Mouse (Mus musculus) lung, embryonic 15.5 days (tissue): ENCODE measurements at regions not wholly inside any gene's neighbourhood (a gene's known extent, or its start where the extent isn't known, plus 50 kb on each side); places are given as distances from the start of the nearest gene placed in this dataset.
"Not testable (repeated sequence)": the region's sequence is repeated elsewhere in the genome, so short reads cannot be mapped to it uniquely, and the experiment has no call there.

Experiments
- ATAC-seq: fragments of 200-750 bp; cut with Nextera tagmentation; 2 replicates; pipeline ENCODE4 v1.8.0; 2017; ENCODE audit warnings: moderate number of reproducible peaks, borderline replicate concordance; ENCODE audit not compliant: low FRiP score, low TSS enrichment; ENCODE audit errors: extremely low read depth
- H3K27ac ChIP-seq: fragments of 300-500 bp; sonication (generic); 2 replicates; pipeline ENCODE4 v1.5.1; 2015; ENCODE audit warnings: moderate library complexity, mild to moderate bottlenecking, inconsistent platforms
- H3K27me3 ChIP-seq: fragments of 300-500 bp; sonication (generic); 2 replicates; pipeline ENCODE4 v1.6.1; 2015; ENCODE audit warnings: inconsistent platforms
- H3K36me3 ChIP-seq: fragments of 300-500 bp; sonication (generic); 2 replicates; pipeline ENCODE4 v1.6.1; 2015; ENCODE audit warnings: inconsistent platforms
- H3K4me1 ChIP-seq: fragments of 300-500 bp; sonication (generic); 2 replicates; pipeline ENCODE4 v1.6.1; 2015; ENCODE audit warnings: inconsistent platforms
- H3K4me2 ChIP-seq: fragments of 300-500 bp; sonication (generic); 2 replicates; pipeline ENCODE4 v1.6.1; 2015; ENCODE audit warnings: inconsistent platforms, mild to moderate bottlenecking, moderate library complexity
- H3K4me3 ChIP-seq: fragments of 300-500 bp; sonication (generic); 2 replicates; pipeline ENCODE4 v1.5.1; 2015; ENCODE audit warnings: mild to moderate bottlenecking, inconsistent platforms
- H3K9ac ChIP-seq: fragments of 300-500 bp; sonication (generic); 2 replicates; pipeline ENCODE4 v1.6.1; 2015; ENCODE audit warnings: inconsistent platforms
- H3K9me3 ChIP-seq: fragments of 300-500 bp; sonication (generic); 2 replicates; pipeline ENCODE4 v1.6.1; 2016; ENCODE audit warnings: inconsistent platforms
- WGBS: fragments of 180-500 bp; shearing (Covaris S2); methylation state at CpG from one replicate; pipeline ENCODE4 v1.1.7; 2015; 5-methylcytosine and 5-hydroxymethylcytosine counted together

GRCm38 (mm10) chr9:41886456-41886855 lies 237.6 kb downstream of the Sorl1 start:
- H3K4me2 ChIP-seq, H3K36me3 ChIP-seq, ATAC-seq, H3K27me3 ChIP-seq, H3K4me3 ChIP-seq, H3K27ac ChIP-seq, H3K9me3 ChIP-seq, H3K9ac ChIP-seq: not testable (repeated sequence)
- H3K4me1 ChIP-seq: peaks cover 21% of the 10 kb centered on the region
- 89% methylated on average over 13 of the region's 13 CpGs for WGBS

- Histone ChIP-seq H3K9ac (no peak overlapping the region), H3K9me3 (no peaks in the 10 kb centered on the region), H3K4me2 (no peak overlapping the region), H3K27me3 (no peaks in the 10 kb centered on the region), H3K4me3 (no peak overlapping the region), H3K4me1 (peaks cover 26% of the 10 kb centered on the region), H3K27ac (no peak overlapping the region), H3K36me3 (no peaks in the 10 kb centered on the region)
- WGBS: 77% methylated on average over 3 of the region's 3 CpGs
- ATAC-seq: no peak
Observed at GRCm38 (mm10) chr9:41880457-41880856, 243.6 kb downstream of the Sorl1 start.

- Histone ChIP-seq H3K9ac (no peak overlapping the region), H3K9me3 (no peaks in the 10 kb centered on the region), H3K4me2 (no peak overlapping the region), H3K27me3 (no peaks in the 10 kb centered on the region), H3K27ac (no peak overlapping the region), H3K36me3 (no peaks in the 10 kb centered on the region), H3K4me1 (peaks cover 26% of the 10 kb centered on the region), H3K4me3 (no peak overlapping the region)
- peak; percentile 76; the same call in 1 of the 2 replicates for ATAC-seq
- 45% methylated on average over 1 of the region's 1 CpGs for WGBS
Observed at GRCm38 (mm10) chr9:41879080-41879479, 245.0 kb downstream of the Sorl1 start.

DNA sequence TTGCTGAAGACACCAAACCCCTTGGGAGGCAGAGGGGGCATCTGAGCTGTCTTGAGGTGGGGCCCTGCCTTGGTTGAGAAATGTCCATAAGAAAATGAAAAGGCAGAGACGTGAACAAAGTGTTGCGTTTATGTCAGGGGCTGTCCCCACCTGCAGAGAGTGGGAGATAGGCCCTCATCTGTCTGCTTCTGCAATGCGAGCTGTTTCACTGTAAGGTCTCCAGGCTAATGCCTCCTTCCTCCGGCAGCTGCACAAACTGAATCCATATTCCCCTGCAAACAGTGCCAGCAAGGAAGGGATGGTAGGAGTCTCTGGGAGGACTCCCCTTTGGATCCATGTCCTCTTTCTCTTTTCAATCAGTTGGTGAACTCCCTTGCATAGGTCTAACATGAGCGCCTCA lies 263.0 kb downstream of the Sorl1 start:
- Histone ChIP-seq H3K4me2 (peak overlapping the region; percentile 32), H3K4me3 (no peak overlapping the region), H3K27me3 (no peaks in the 10 kb centered on the region), H3K4me1 (peaks cover 24% of the 10 kb centered on the region), H3K36me3 (no peaks in the 10 kb centered on the region), H3K9me3 (no peaks in the 10 kb centered on the region), H3K27ac (peak overlapping the region; percentile 43), H3K9ac (no peak overlapping the region)
- ATAC-seq: no peak
- 23% methylated on average over 5 of the region's 5 CpGs for WGBS

DNA sequence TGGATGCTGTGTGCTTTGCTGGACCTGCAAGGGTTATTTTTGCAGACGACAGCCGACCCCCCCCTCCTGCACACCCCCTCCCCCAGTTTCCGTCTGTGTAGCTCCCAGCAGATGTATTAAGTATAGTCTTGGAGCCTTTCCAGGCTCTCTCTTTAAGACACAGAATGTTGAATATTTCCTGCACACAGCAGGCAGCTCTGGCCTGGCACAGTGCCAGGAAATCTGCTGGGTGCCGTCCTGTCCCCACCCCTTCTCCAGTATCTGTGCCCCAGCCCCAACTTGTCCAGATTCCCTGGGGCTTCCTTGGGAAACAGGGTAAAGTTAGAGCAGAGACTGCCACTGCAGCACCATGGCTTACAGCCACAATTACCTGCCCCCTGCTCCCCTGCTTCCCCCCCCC lies 263.4 kb downstream of the Sorl1 start:
- Histone ChIP-seq H3K4me3 (no peak overlapping the region), H3K9ac (no peak overlapping the region; the same call in 1 of the 2 replicates)

GRCm38 (mm10) chr9:41859780-41860179 lies 264.3 kb downstream of the Sorl1 start:
- no peak overlapping the region for H3K4me2 ChIP-seq

More for the DNA sequence above, 263.4 kb downstream of the Sorl1 start:
- H3K4me2 ChIP-seq: peak overlapping the region; percentile 32
- no peaks in the 10 kb centered on the region for H3K36me3 ChIP-seq
- H3K9me3 ChIP-seq: no peaks in the 10 kb centered on the region
- peak overlapping the region; percentile 49 for H3K27ac ChIP-seq
- H3K27me3 ChIP-seq: no peaks in the 10 kb centered on the region
- WGBS: 2% methylated on average over 4 of the region's 4 CpGs
- peak; percentile 97 for ATAC-seq
- peaks cover 24% of the 10 kb centered on the region for H3K4me1 ChIP-seq

GRCm38 (mm10) chr9:41852099-41852498 lies 272.0 kb downstream of the Sorl1 start:
- no peaks in the 10 kb centered on the region for H3K9me3 ChIP-seq
- H3K36me3 ChIP-seq: no peaks in the 10 kb centered on the region
- ATAC-seq: no peak
- H3K4me2 ChIP-seq: no peak overlapping the region
- no peak overlapping the region for H3K27ac ChIP-seq
- no peak overlapping the region for H3K9ac ChIP-seq
- no peaks in the 10 kb centered on the region for H3K4me1 ChIP-seq
- no peak overlapping the region for H3K4me3 ChIP-seq
- WGBS: 43% methylated on average over 1 of the region's 1 CpGs
- no peaks in the 10 kb centered on the region for H3K27me3 ChIP-seq

More at GRCm38 (mm10) chr9:41859780-41860179, 264.3 kb downstream of the Sorl1 start:
- Histone ChIP-seq H3K27me3 (no peaks in the 10 kb centered on the region), H3K9ac (no peak overlapping the region), H3K4me1 (peaks cover 24% of the 10 kb centered on the region), H3K9me3 (no peaks in the 10 kb centered on the region), H3K4me3 (no peak overlapping the region), H3K27ac (no peak overlapping the region; the same call in 1 of the 2 replicates), H3K36me3 (no peaks in the 10 kb centered on the region)
- 47% methylated on average over 3 of the region's 3 CpGs for WGBS
- no peak for ATAC-seq

DNA sequence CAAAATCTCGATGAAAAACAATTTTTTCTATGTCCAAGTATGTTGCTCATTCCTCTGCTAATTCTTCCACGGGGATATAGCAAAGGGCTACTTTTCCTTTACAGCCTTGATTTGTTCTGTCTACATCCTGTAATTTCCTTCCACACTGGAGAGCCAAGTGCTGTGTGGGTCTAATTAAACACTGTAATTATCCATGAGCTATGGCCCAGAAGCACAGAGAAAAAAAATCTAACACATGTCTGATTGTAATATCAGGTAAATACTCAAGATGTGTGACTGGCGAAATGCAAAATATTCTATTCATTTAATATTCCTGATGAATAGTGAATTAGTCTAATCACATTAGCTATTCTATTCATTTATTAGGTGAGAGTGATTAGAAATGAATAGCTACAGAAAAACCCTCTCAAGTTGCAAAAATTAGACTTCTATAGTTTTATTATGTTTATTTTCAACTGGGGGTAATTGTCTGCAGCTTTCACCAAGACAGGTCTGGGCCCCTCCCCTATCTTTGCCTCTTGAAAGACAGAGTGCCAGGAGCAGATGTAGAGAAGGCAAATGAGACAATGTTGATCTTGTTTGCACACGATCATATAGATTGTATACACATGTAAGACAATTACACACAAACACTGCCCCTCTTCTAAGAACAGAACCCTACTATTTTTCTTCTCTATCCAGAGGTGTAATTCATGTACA lies 274.3 kb downstream of the Sorl1 start:
- whole genome bisulfite sequencing: 69% methylated on average over 4 of the region's 4 CpGs
- no peak overlapping the region for H3K4me3 ChIP-seq
- ATAC-seq: no peak

DNA sequence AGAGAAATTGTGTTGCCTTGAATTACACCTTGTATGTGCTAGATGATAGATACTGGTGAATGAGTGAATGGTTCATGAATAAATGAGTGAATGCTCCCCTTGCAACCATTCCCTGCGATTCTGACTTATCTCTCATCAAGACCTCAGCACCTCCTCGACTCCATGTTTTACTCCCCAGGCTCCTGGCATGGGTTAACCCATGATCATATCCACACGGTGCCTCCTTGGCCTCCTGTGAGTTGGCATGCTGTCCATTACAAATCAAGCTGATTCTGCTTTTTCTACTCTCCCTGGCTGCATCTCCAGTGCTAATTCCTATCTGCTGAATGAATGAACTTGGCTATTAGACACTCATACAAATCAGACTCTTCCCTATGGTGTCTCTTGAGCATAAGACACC lies 279.5 kb downstream of the Sorl1 start:
- Histone ChIP-seq H3K27me3 (no peaks in the 10 kb centered on the region), H3K36me3 (no peaks in the 10 kb centered on the region), H3K9me3 (no peaks in the 10 kb centered on the region), H3K4me3 (no peak overlapping the region), H3K4me2 (no peak overlapping the region), H3K27ac (no peak overlapping the region), H3K9ac (no peak overlapping the region), H3K4me1 (no peaks in the 10 kb centered on the region)
- no peak for ATAC-seq
- 78% methylated on average over 3 of the region's 3 CpGs for WGBS

More for the DNA sequence above, 274.3 kb downstream of the Sorl1 start:
- Histone ChIP-seq H3K27ac (no peak overlapping the region), H3K36me3 (no peaks in the 10 kb centered on the region), H3K9me3 (no peaks in the 10 kb centered on the region), H3K4me1 (no peaks in the 10 kb centered on the region), H3K9ac (no peak overlapping the region), H3K27me3 (no peaks in the 10 kb centered on the region), H3K4me2 (no peak overlapping the region)

- no peaks in the 10 kb centered on the region for H3K4me1 ChIP-seq
- 65% methylated on average over 11 of the region's 11 CpGs for WGBS
- no peak overlapping the region for H3K9ac ChIP-seq
- H3K9me3 ChIP-seq: no peaks in the 10 kb centered on the region
- ATAC-seq: no peak
- H3K4me2 ChIP-seq: no peak overlapping the region
- H3K36me3 ChIP-seq: no peaks in the 10 kb centered on the region
- H3K27ac ChIP-seq: no peak overlapping the region
- no peaks in the 10 kb centered on the region for H3K27me3 ChIP-seq
- H3K4me3 ChIP-seq: no peak overlapping the region
Observed at GRCm38 (mm10) chr9:41834487-41835404, 289.4 kb downstream of the Sorl1 start.

DNA sequence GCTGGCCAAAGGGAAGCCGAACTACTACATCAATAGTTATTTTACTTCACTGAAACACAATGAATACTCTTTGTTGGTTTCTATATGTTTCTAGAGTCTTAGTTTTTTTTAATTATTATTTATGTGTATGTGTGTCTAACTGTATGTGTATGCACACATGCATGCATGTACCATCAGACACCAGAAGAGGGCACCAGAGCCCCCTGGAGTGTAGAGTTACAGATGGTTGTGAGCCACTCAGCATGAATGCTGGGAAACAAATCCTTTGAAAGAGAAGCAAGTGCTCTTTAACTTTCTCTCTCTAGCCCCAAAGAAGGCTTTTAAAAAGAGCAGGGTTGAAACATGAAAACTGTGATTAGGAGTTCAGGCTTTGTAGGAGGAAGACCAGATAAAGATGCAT lies 290.7 kb downstream of the Sorl1 start:
- WGBS: 97% methylated on average over 1 of the region's 1 CpGs
- Histone ChIP-seq H3K36me3 (no peaks in the 10 kb centered on the region), H3K9ac (no peak overlapping the region), H3K4me2 (no peak overlapping the region), H3K27me3 (no peaks in the 10 kb centered on the region), H3K9me3 (no peaks in the 10 kb centered on the region), H3K27ac (no peak overlapping the region), H3K4me3 (no peak overlapping the region), H3K4me1 (no peaks in the 10 kb centered on the region)
- no peak for ATAC-seq

- no peaks in the 10 kb centered on the region for H3K4me1 ChIP-seq
- H3K9ac ChIP-seq: no peak overlapping the region
- H3K9me3 ChIP-seq: no peaks in the 10 kb centered on the region
- no peak overlapping the region for H3K27ac ChIP-seq
- ATAC-seq: no peak
- H3K4me2 ChIP-seq: no peak overlapping the region
- no peaks in the 10 kb centered on the region for H3K27me3 ChIP-seq
- WGBS: 55% methylated on average over 4 of the region's 4 CpGs
- H3K4me3 ChIP-seq: no peak overlapping the region
- no peaks in the 10 kb centered on the region for H3K36me3 ChIP-seq
Observed at GRCm38 (mm10) chr9:41827356-41827755, 296.7 kb downstream of the Sorl1 start.
